Mouse (Mus musculus): ENCODE data around the gene Hikeshi.

Hikeshi gene

GRCm38 (mm10) chr7:89913432-89914158 is 27.4 kb downstream of the Hikeshi start:
- no peak for DNase-seq (ENCODE audit: low read depth, low spot score)

- DNase-seq (ENCODE audit: low read depth, low spot score) = no peak
Observed at GRCm38 (mm10) chr7:89912356-89912755, 28.6 kb downstream of the Hikeshi start.

- no peak for DNase-seq (ENCODE audit: low read depth, low spot score)
Observed at GRCm38 (mm10) chr7:89909711-89910110, 31.3 kb downstream of the Hikeshi start.

GRCm38 (mm10) chr7:89908899-89909621 is 31.9 kb downstream of the Hikeshi start:
- no peak for DNase-seq (ENCODE audit: low read depth, low spot score)

GRCm38 (mm10) chr7:89908421-89908820 is 32.6 kb downstream of the Hikeshi start:
- no peak for DNase-seq (ENCODE audit: low read depth, low spot score)

GRCm38 (mm10) chr7:89907950-89908349 is 33.1 kb downstream of the Hikeshi start:
- DNase-seq (ENCODE audit: low read depth, low spot score) = peak; percentile 61

GRCm38 (mm10) chr7:89903442-89904343 is 37.3 kb downstream of the Hikeshi start, which contains the start of gene Ccdc81:
Gene Ccdc81, minus strand, starts transcription at chr7:89903629.
- no peak for DNase-seq (ENCODE audit: low read depth, low spot score)

- no peak for DNase-seq (ENCODE audit: low read depth, low spot score)
Observed at GRCm38 (mm10) chr7:89903007-89903406, 38.0 kb downstream of the Hikeshi start.

GRCm38 (mm10) chr7:89891856-89892255 is 49.1 kb downstream of the Hikeshi start:
- DNase-seq (ENCODE audit: low read depth, low spot score) = no peak

- no peak for DNase-seq (ENCODE audit: low read depth, low spot score)
Observed at GRCm38 (mm10) chr7:89891412-89891811, 49.6 kb downstream of the Hikeshi start.

GRCm38 (mm10) chr7:89884551-89884950 is 56.5 kb downstream of the Hikeshi start:
- no peak for DNase-seq (ENCODE audit: low read depth, low spot score)

GRCm38 (mm10) chr7:89879686-89880085 is 61.3 kb downstream of the Hikeshi start:
- DNase-seq (ENCODE audit: low read depth, low spot score) = no peak
